Mouse (Mus musculus) embryonic fibroblast, embryonic 13.5 days (primary cell): ENCODE data around the gene Atp6v1d. TPM values are rescaled to one million over a fixed set of nuclear protein-coding genes. Genes with fewer than 3 reads are reported as not detected.

Source experiments
- H3K27ac ChIP-seq: 2 replicates; pipeline ENCODE4 v1.5.1; 2012; ENCODE audit warnings: low read length, control low read depth, inconsistent platforms; ENCODE audit not compliant: insufficient read depth
- H3K4me1 ChIP-seq: 2 replicates; pipeline ENCODE4 v1.6.1; 2011; ENCODE audit warnings: low read length; ENCODE audit not compliant: control insufficient read depth, insufficient read depth
- H3K4me3 ChIP-seq: 2 replicates; pipeline ENCODE4 v1.5.1; 2011; ENCODE audit warnings: mild to moderate bottlenecking, control low read depth, low read length; ENCODE audit not compliant: insufficient read depth
- CTCF ChIP-seq: IDR thresholded peaks from 2 replicates; pipeline ENCODE4 v1.5.1; 2011; ENCODE audit warnings: mild to moderate bottlenecking, control low read depth, low read length, moderate library complexity, borderline replicate concordance; ENCODE audit not compliant: insufficient read depth
- POLR2A ChIP-seq: IDR thresholded peaks from 2 replicates; pipeline ENCODE4 v1.6.1; 2011; ENCODE audit warnings: low read depth, mild to moderate bottlenecking, control low read depth, low read length, moderate library complexity
- polyA plus RNA-seq: library from polyadenylated mRNA; stranded (reverse); fragments of >200 nt; gene quantifications from 2 replicates; pipeline ENCODE4 v1.2.4, GENCODE M21; 2011; ENCODE audit warnings: low read depth; ENCODE audit not compliant: missing spikeins, insufficient read length

Atp6v1d gene
- polyA plus RNA-seq, 1 experiment, result 78.6 TPM

- Histone ChIP-seq H3K27ac (no peak overlapping the region), H3K4me1 (no peaks in the 10 kb centered on the region), H3K4me3 (no peak overlapping the region)
- TF ChIP-seq POLR2A, result no peak
- TF ChIP-seq CTCF, result no peak
Measured at GRCm38 (mm10) chr12:78800036-78800435, 61.4 kb downstream of the Atp6v1d start.

GRCm38 (mm10) chr12:78794236-78794635 is 67.2 kb downstream of the Atp6v1d start:
- TF ChIP-seq CTCF (no peak), POLR2A (no peak)
- no peak overlapping the region for H3K27ac ChIP-seq

GRCm38 (mm10) chr12:78790791-78791190 is 70.6 kb downstream of the Atp6v1d start:
- Histone ChIP-seq H3K4me3 (no peak overlapping the region), H3K27ac (no peak overlapping the region), H3K4me1 (0 out of 2 replicates have a peak, but pooled peaks cover 4% of the 10 kb centered on the region)
- no peak for TF ChIP-seq CTCF
- no peak for TF ChIP-seq POLR2A

More at GRCm38 (mm10) chr12:78794236-78794635, 67.2 kb downstream of the Atp6v1d start:
- Histone ChIP-seq H3K4me1 (no peaks in the 10 kb centered on the region), H3K4me3 (no peak overlapping the region)

Other genes starting within 250 kb of the Atp6v1d start
- not detected in 2 replicates for gene Fam71d, start 170.1 kb downstream of the Atp6v1d start, polyA plus RNA-seq
- 22.4 and 25.3 TPM in 2 replicates for gene Mpp5, start 112.7 kb downstream of the Atp6v1d start, polyA plus RNA-seq
- 128 and 135 TPM in 2 replicates for gene Eif2s1, start 181 bp upstream of the Atp6v1d start, polyA plus RNA-seq
- 0.52 TPM in 1 of 2 replicates, not detected in the other for gene Plek2, start 45.3 kb upstream of the Atp6v1d start, polyA plus RNA-seq
- 1.7 and 3.5 TPM in 2 replicates for gene Tmem229b, start 146.0 kb upstream of the Atp6v1d start, polyA plus RNA-seq
- 0.47 and 0.53 TPM in 2 replicates for gene Plekhh1, start 167.5 kb upstream of the Atp6v1d start, polyA plus RNA-seq
- 11.9 and 14.1 TPM in 2 replicates for gene Pigh, start 228.0 kb upstream of the Atp6v1d start, polyA plus RNA-seq